Mouse (Mus musculus) liver, embryonic 13.5 days (tissue): Measurements from ENCODE around the gene Tmem238l. TPM values are rescaled to one million over a fixed set of nuclear protein-coding genes. Genes with fewer than 3 reads are reported as not detected.

ENCODE experiments used
- ATAC-seq: fragments of 200-750 bp; cut with Nextera tagmentation; 2 replicates; pipeline ENCODE4 v1.8.0; 2017; ENCODE audit warnings: low read depth, mild to moderate bottlenecking, moderate number of reproducible peaks, moderate library complexity
- DNase-seq: peaks from one replicate; pipeline ENCODE4 v3.0.0; 2022
- H3K27ac ChIP-seq: fragments of 300-500 bp; sonication (generic); 2 replicates; pipeline ENCODE4 v1.5.1; 2015; ENCODE audit warnings: moderate library complexity, mild to moderate bottlenecking, inconsistent platforms
- H3K27me3 ChIP-seq: fragments of 300-500 bp; sonication (generic); 2 replicates; pipeline ENCODE4 v1.6.1; 2015; ENCODE audit warnings: mild to moderate bottlenecking, inconsistent platforms
- H3K36me3 ChIP-seq: fragments of 300-500 bp; sonication (generic); 2 replicates; pipeline ENCODE4 v1.6.1; 2015; ENCODE audit warnings: mild to moderate bottlenecking, inconsistent platforms
- H3K4me1 ChIP-seq: fragments of 300-500 bp; sonication (generic); replicated peaks from 2 replicates; pipeline ENCODE4 v1.6.1; 2015; ENCODE audit warnings: inconsistent platforms
- H3K4me2 ChIP-seq: fragments of 300-500 bp; sonication (generic); 2 replicates; pipeline ENCODE4 v1.6.1; 2015; ENCODE audit warnings: inconsistent platforms, mild to moderate bottlenecking, moderate library complexity
- H3K4me3 ChIP-seq: fragments of 300-500 bp; sonication (generic); replicated peaks from 2 replicates; pipeline ENCODE4 v1.5.1; 2015; ENCODE audit warnings: mild to moderate bottlenecking, inconsistent platforms
- H3K9ac ChIP-seq: fragments of 300-500 bp; sonication (generic); 2 replicates; pipeline ENCODE4 v1.6.1; 2015; ENCODE audit warnings: mild to moderate bottlenecking, inconsistent platforms
- H3K9me3 ChIP-seq: fragments of 300-500 bp; sonication (generic); replicated peaks from 2 replicates; pipeline ENCODE4 v1.6.1; 2016; ENCODE audit warnings: inconsistent platforms
- WGBS: fragments of 180-500 bp; shearing (Covaris S2); methylation state at CpG from one replicate; pipeline ENCODE4 v1.1.7; 2015; ENCODE audit not compliant: insufficient replicate concordance; 5-methylcytosine and 5-hydroxymethylcytosine counted together
- polyA plus RNA-seq: library from polyadenylated mRNA; unstranded; fragments of >200 nt; fragmentation: Nextera tagmentation; extraction: Ambion mirVana; gene quantifications from 2 replicates; pipeline ENCODE4 v1.2.1, GENCODE M21; 2015

Gene Tmem238l
- polyA plus RNA-seq, 1 experiment from 2014 or later, result not detected

- Histone ChIP-seq H3K9ac (no peak overlapping the region), H3K9me3 (no peaks in the 10 kb centered on the region), H3K4me1 (no peaks in the 10 kb centered on the region), H3K4me3 (no peak overlapping the region), H3K27me3 (no peaks in the 10 kb centered on the region), H3K36me3 (no peaks in the 10 kb centered on the region), H3K4me2 (no peak overlapping the region), H3K27ac (no peak overlapping the region)
- WGBS, result 24% methylated on average over 2 of the region's 2 CpGs
- ATAC-seq (no peak), DNase-seq (no peak)
Observed at GRCm38 (mm10) chr11:66945224-66945767, 11.1 kb upstream of the Tmem238l start.

- H3K4me2 ChIP-seq, result no peak overlapping the region
- no peak overlapping the region for H3K27ac ChIP-seq
- H3K27me3 ChIP-seq, result no peaks in the 10 kb centered on the region
- no peak for ATAC-seq
- DNase-seq, result no peak
- no peaks in the 10 kb centered on the region for H3K36me3 ChIP-seq
- H3K4me1 ChIP-seq, result no peaks in the 10 kb centered on the region
- H3K9ac ChIP-seq, result no peak overlapping the region
- H3K4me3 ChIP-seq, result no peak overlapping the region
- no peaks in the 10 kb centered on the region for H3K9me3 ChIP-seq
- WGBS, result 52% methylated on average over 6 of the region's 6 CpGs
Observed at GRCm38 (mm10) chr11:66946521-66946920, 9.9 kb upstream of the Tmem238l start.

- WGBS, result 54% methylated on average over 6 of the region's 6 CpGs
- no peak overlapping the region for H3K27ac ChIP-seq
Observed at GRCm38 (mm10) chr11:66946922-66947321, 9.5 kb upstream of the Tmem238l start.

GRCm38 (mm10) chr11:66960797-66961196 is 4.4 kb downstream of the Tmem238l start:
- H3K27me3 ChIP-seq, result no peaks in the 10 kb centered on the region
- H3K9me3 ChIP-seq, result no peaks in the 10 kb centered on the region
- DNase-seq (no peak), ATAC-seq (no peak)
- H3K4me3 ChIP-seq, result no peak overlapping the region
- no peak overlapping the region for H3K27ac ChIP-seq
- WGBS, result 44% methylated on average over 1 of the region's 1 CpGs
- H3K36me3 ChIP-seq, result no peaks in the 10 kb centered on the region
- no peak overlapping the region for H3K4me2 ChIP-seq
- no peak overlapping the region for H3K9ac ChIP-seq
- H3K4me1 ChIP-seq, result no peaks in the 10 kb centered on the region

More at GRCm38 (mm10) chr11:66946922-66947321, 9.5 kb upstream of the Tmem238l start:
- Histone ChIP-seq H3K9me3 (no peaks in the 10 kb centered on the region), H3K36me3 (no peaks in the 10 kb centered on the region), H3K4me1 (no peaks in the 10 kb centered on the region), H3K4me2 (no peak overlapping the region), H3K27me3 (no peaks in the 10 kb centered on the region), H3K4me3 (no peak overlapping the region), H3K9ac (no peak overlapping the region)
- DNase-seq, result no peak
- ATAC-seq, result no peak

- no peak overlapping the region for H3K4me3 ChIP-seq
- no peak overlapping the region for H3K9ac ChIP-seq
- DNase-seq (no peak), ATAC-seq (no peak)
- no peak overlapping the region for H3K4me2 ChIP-seq
- no peaks in the 10 kb centered on the region for H3K9me3 ChIP-seq
- H3K4me1 ChIP-seq, result no peaks in the 10 kb centered on the region
- H3K27me3 ChIP-seq, result no peaks in the 10 kb centered on the region
- H3K27ac ChIP-seq, result no peak overlapping the region
- H3K36me3 ChIP-seq, result no peaks in the 10 kb centered on the region
- 60% methylated on average over 12 of the region's 12 CpGs for WGBS
Observed at GRCm38 (mm10) chr11:66961447-66962176, 5.2 kb downstream of the Tmem238l start.

- WGBS, result 68% methylated on average over 1 of the region's 1 CpGs
- no peak for DNase-seq
- Histone ChIP-seq H3K9ac (no peak overlapping the region), H3K27me3 (no peaks in the 10 kb centered on the region), H3K4me3 (no peak overlapping the region), H3K4me1 (no peaks in the 10 kb centered on the region), H3K36me3 (no peaks in the 10 kb centered on the region), H3K4me2 (no peak overlapping the region), H3K9me3 (no peaks in the 10 kb centered on the region), H3K27ac (no peak overlapping the region)
- no peak for ATAC-seq
Observed at GRCm38 (mm10) chr11:66963462-66963861, 7.0 kb downstream of the Tmem238l start.

GRCm38 (mm10) chr11:66966500-66967116 is 10.2 kb downstream of the Tmem238l start:
- Histone ChIP-seq H3K27me3 (no peaks in the 10 kb centered on the region), H3K36me3 (no peaks in the 10 kb centered on the region), H3K4me3 (no peak overlapping the region), H3K9me3 (no peaks in the 10 kb centered on the region), H3K27ac (no peak overlapping the region), H3K4me1 (no peaks in the 10 kb centered on the region), H3K4me2 (no peak overlapping the region), H3K9ac (no peak overlapping the region)
- ATAC-seq (no peak), DNase-seq (no peak)
- WGBS, result 15% methylated on average over 7 of the region's 7 CpGs

- Histone ChIP-seq H3K4me1 (no peaks in the 10 kb centered on the region), H3K9me3 (no peaks in the 10 kb centered on the region), H3K4me3 (no peak overlapping the region), H3K27ac (no peak overlapping the region), H3K27me3 (no peaks in the 10 kb centered on the region), H3K9ac (no peak overlapping the region), H3K4me2 (no peak overlapping the region), H3K36me3 (no peaks in the 10 kb centered on the region)
- DNase-seq (no peak), ATAC-seq (no peak)
- WGBS, result 48% methylated on average over 1 of the region's 1 CpGs
Observed at GRCm38 (mm10) chr11:66968575-66968974, 12.1 kb downstream of the Tmem238l start.

- H3K27ac ChIP-seq, result no peak overlapping the region
- H3K4me2 ChIP-seq, result no peak overlapping the region
- no peak for DNase-seq
- no peaks in the 10 kb centered on the region for H3K36me3 ChIP-seq
- H3K4me3 ChIP-seq, result no peak overlapping the region
- 53% methylated on average over 3 of the region's 3 CpGs for WGBS
- H3K9ac ChIP-seq, result no peak overlapping the region
- no peaks in the 10 kb centered on the region for H3K27me3 ChIP-seq
- H3K4me1 ChIP-seq, result no peaks in the 10 kb centered on the region
- H3K9me3 ChIP-seq, result peaks cover 11% of the 10 kb centered on the region; the same call in 1 of the 2 replicates
- ATAC-seq, result no peak
Observed at GRCm38 (mm10) chr11:66973507-66973906, 17.1 kb downstream of the Tmem238l start.

- no peaks in the 10 kb centered on the region for H3K27me3 ChIP-seq
- no peak overlapping the region for H3K27ac ChIP-seq
- H3K9ac ChIP-seq, result no peak overlapping the region
- 68% methylated on average over 7 of the region's 7 CpGs for WGBS
- H3K4me1 ChIP-seq, result no peaks in the 10 kb centered on the region
- no peak overlapping the region for H3K4me2 ChIP-seq
- peaks cover 11% of the 10 kb centered on the region; the same call in 1 of the 2 replicates for H3K9me3 ChIP-seq
- H3K36me3 ChIP-seq, result no peaks in the 10 kb centered on the region
- ATAC-seq (no peak), DNase-seq (no peak)
- no peak overlapping the region for H3K4me3 ChIP-seq
Observed at GRCm38 (mm10) chr11:66975606-66976330, 19.3 kb downstream of the Tmem238l start.

- H3K9me3 ChIP-seq, result 0 out of 2 replicates have a peak, but pooled peaks cover 1% of the 10 kb centered on the region
- H3K27me3 ChIP-seq, result peaks cover 18% of the 10 kb centered on the region
- no peak overlapping the region for H3K9ac ChIP-seq
- H3K4me2 ChIP-seq, result no peak overlapping the region
- 54% methylated on average over 15 of the region's 15 CpGs for WGBS
- H3K4me1 ChIP-seq, result peaks cover 15% of the 10 kb centered on the region
- H3K27ac ChIP-seq, result no peak overlapping the region
- no peak for ATAC-seq
- no peaks in the 10 kb centered on the region for H3K36me3 ChIP-seq
- no peak overlapping the region for H3K4me3 ChIP-seq
- DNase-seq, result no peak
Observed at GRCm38 (mm10) chr11:66981336-66982115, 25.1 kb downstream of the Tmem238l start.
